Mouse (Mus musculus) lung, postnatal 0 days (tissue): Measurements from ENCODE around the gene Dpp6.

Experiments
- CTCF ChIP-seq: IDR thresholded peaks from 2 replicates; pipeline ENCODE4 v1.5.1; 2016; ENCODE audit warnings: antibody characterized with exemption, mild to moderate bottlenecking
- EP300 ChIP-seq: IDR thresholded peaks from 2 replicates; pipeline ENCODE4 v1.6.1; 2016; ENCODE audit warnings: antibody characterized with exemption, mild to moderate bottlenecking, control low read depth

DNA sequence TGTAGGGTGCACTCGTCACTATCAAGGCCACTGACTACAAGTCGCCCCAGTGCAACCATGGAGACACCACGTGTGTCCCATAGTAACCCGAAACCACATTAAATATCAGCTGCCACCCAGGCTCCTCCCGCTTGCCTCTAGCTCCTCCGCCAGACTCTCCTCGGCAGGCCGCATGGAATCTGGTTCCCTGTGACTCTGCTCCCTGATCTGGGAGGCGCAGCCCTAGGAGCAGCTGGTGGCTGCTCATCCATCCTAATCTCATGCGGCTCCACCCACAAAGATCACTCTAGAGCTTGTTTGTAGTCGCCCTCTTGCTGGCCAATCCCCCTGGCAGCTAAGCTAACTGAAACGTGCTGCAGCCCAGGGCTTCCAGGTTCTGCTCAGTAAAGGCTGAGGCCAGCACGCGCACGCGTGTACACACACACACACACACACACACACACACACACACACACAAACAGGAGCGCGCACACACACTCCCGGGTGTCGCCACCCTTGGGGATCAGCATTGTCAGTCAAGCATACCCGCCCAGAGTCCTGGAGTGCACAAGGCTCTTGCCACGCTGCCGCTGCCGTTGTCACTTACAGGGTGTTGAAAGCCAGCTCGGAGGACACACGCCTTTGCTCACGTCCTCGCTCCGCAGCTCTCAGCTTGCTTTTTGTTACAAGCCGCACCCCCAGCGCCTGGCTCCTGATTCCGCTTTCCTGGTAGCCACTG lies 87.5 kb downstream of the Dpp6 start:
- TF ChIP-seq EP300 (no peak), CTCF (no peak)
